Mouse (Mus musculus): ENCODE results near the gene Bmt2. TPM values are rescaled to one million over a fixed set of nuclear protein-coding genes. Genes with fewer than 3 reads are reported as not detected.

Gene Bmt2
- polyA plus RNA-seq, 1 experiment, result 15.9 TPM

GRCm38 (mm10) chr6:13619618-13620017 lies 58.1 kb downstream of the Bmt2 start:
- no peak for DNase-seq (ENCODE audit: extremely low spot score in 1 of 2, low spot score in 1 of 2)

- no peak for DNase-seq (ENCODE audit: extremely low spot score in 1 of 2, low spot score in 1 of 2)
These were observed 60.7 kb downstream of the Bmt2 start for GRCm38 (mm10) chr6:13617110-13617509.

GRCm38 (mm10) chr6:13614568-13614967 lies 63.2 kb downstream of the Bmt2 start:
- no peak for DNase-seq (ENCODE audit: extremely low spot score in 1 of 2, low spot score in 1 of 2)

- no peak for DNase-seq (ENCODE audit: extremely low spot score in 1 of 2, low spot score in 1 of 2)
These were observed 64.1 kb downstream of the Bmt2 start for GRCm38 (mm10) chr6:13613671-13614070.

GRCm38 (mm10) chr6:13610869-13611268 lies 66.9 kb downstream of the Bmt2 start:
- DNase-seq (ENCODE audit: extremely low spot score in 1 of 2, low spot score in 1 of 2), result no peak

GRCm38 (mm10) chr6:13609353-13610140 lies 68.2 kb downstream of the Bmt2 start:
- DNase-seq (ENCODE audit: extremely low spot score in 1 of 2, low spot score in 1 of 2), result no peak

GRCm38 (mm10) chr6:13607621-13608493 lies 69.9 kb downstream of the Bmt2 start, which contains the start of gene Tmem168:
TSS of gene Tmem168 (minus strand) at chr6:13608100.
- peak; percentile 79 to 96 for DNase-seq (ENCODE audit: extremely low spot score in 1 of 2, low spot score in 1 of 2)

- no peak for DNase-seq (ENCODE audit: extremely low spot score in 1 of 2, low spot score in 1 of 2)
These were observed 70.7 kb downstream of the Bmt2 start for GRCm38 (mm10) chr6:13606921-13607620.

GRCm38 (mm10) chr6:13606394-13606793 lies 71.4 kb downstream of the Bmt2 start:
- no peak for DNase-seq (ENCODE audit: extremely low spot score in 1 of 2, low spot score in 1 of 2)

- DNase-seq (ENCODE audit: extremely low spot score in 1 of 2, low spot score in 1 of 2), result no peak
These were observed 74.6 kb downstream of the Bmt2 start for GRCm38 (mm10) chr6:13603134-13603533.

- DNase-seq (ENCODE audit: extremely low spot score in 1 of 2, low spot score in 1 of 2), result peak; percentile 32 to 70
These were observed 76.2 kb downstream of the Bmt2 start for GRCm38 (mm10) chr6:13601587-13601986.

- peak; percentile 16 to 66 for DNase-seq (ENCODE audit: extremely low spot score in 1 of 2, low spot score in 1 of 2)
These were observed 79.4 kb downstream of the Bmt2 start for GRCm38 (mm10) chr6:13598239-13598923.

GRCm38 (mm10) chr6:13592729-13593345 lies 84.9 kb downstream of the Bmt2 start:
- no peak for DNase-seq (ENCODE audit: extremely low spot score in 1 of 2, low spot score in 1 of 2)

GRCm38 (mm10) chr6:13586560-13586959 lies 91.2 kb downstream of the Bmt2 start:
- no peak for DNase-seq (ENCODE audit: extremely low spot score in 1 of 2, low spot score in 1 of 2)

GRCm38 (mm10) chr6:13586154-13586553 lies 91.6 kb downstream of the Bmt2 start:
- no peak for DNase-seq (ENCODE audit: extremely low spot score in 1 of 2, low spot score in 1 of 2)

- no peak for DNase-seq (ENCODE audit: extremely low spot score in 1 of 2, low spot score in 1 of 2)
These were observed 93.0 kb downstream of the Bmt2 start for GRCm38 (mm10) chr6:13584788-13585187.

- no peak for DNase-seq (ENCODE audit: extremely low spot score in 1 of 2, low spot score in 1 of 2)
These were observed 95.7 kb downstream of the Bmt2 start for GRCm38 (mm10) chr6:13582075-13582474.
